Mouse (Mus musculus) ES-Bruce4 (cell line): ENCODE data around the gene Gm17545.

Experiments used
- CTCF ChIP-seq: IDR thresholded peaks from one replicate; pipeline ENCODE4 v1.8.1; 2011; ENCODE audit warnings: low read depth, low read length
- EP300 ChIP-seq: IDR thresholded peaks from 2 replicates; pipeline ENCODE4 v1.6.1; 2011; ENCODE audit warnings: low read depth, low read length; ENCODE audit not compliant: insufficient read depth
- POLR2A ChIP-seq: IDR thresholded peaks from one replicate; pipeline ENCODE4 v1.8.1; 2011; ENCODE audit warnings: low read length; ENCODE audit not compliant: insufficient read depth

DNA sequence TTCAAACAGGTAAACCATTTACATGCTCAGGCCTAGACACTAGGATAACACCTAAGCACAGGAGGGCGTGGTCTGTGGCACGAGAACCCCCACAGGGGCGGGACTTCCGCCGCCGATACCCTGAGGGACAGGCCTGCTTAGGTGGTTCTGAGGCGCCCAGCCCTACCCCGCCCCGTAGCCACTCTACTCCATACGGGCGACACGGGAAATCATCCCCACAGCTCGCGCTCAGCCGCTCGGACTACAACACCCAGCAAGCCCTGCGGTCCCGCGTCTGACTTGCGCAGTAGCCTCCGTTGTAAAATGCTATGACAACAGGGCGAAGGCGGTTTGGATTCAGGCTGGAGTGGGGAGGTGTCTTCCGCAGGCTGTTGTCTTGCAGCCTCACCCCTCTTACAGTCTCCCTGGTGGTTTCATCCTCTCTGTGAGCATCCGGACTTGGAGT, 21.4 kb downstream of the Gm17545 start, which contains the start of gene Bbs9:
- TF ChIP-seq CTCF (no peak), POLR2A (no peak), EP300 (no peak)
